Mouse (Mus musculus) hindbrain, postnatal 0 days (tissue): ENCODE measurements around the gene Rufy3. TPM values are rescaled to one million over a fixed set of nuclear protein-coding genes. Genes with fewer than 3 reads are reported as not detected.
"Not testable (repeated sequence)": the region's sequence is repeated elsewhere in the genome, so short reads cannot be mapped to it uniquely, and the experiment has no call there.

Experiments used
- ATAC-seq: fragments of 200-750 bp; cut with Nextera tagmentation; 2 replicates; pipeline ENCODE4 v1.8.0; 2017; ENCODE audit warnings: mild to moderate bottlenecking, moderate TSS enrichment, moderate library complexity
- DNase-seq: peaks from one replicate; pipeline ENCODE4 v3.0.0-alpha.2; 2015; ENCODE audit warnings: low spot score
- H3K27ac ChIP-seq: fragments of 300-500 bp; sonication (generic); 2 replicates; pipeline ENCODE4 v1.5.1; 2014; ENCODE audit warnings: mild to moderate bottlenecking
- H3K27me3 ChIP-seq: fragments of 300-500 bp; sonication (generic); 2 replicates; pipeline ENCODE4 v1.6.1; 2014; ENCODE audit warnings: low read length, mixed read lengths; ENCODE audit not compliant: insufficient read depth
- H3K36me3 ChIP-seq: fragments of 300-500 bp; sonication (generic); 2 replicates; pipeline ENCODE4 v1.6.1; 2014; ENCODE audit warnings: low read length, mixed read lengths; ENCODE audit not compliant: insufficient read depth
- H3K4me1 ChIP-seq: fragments of 300-500 bp; sonication (generic); 2 replicates; pipeline ENCODE4 v1.6.1; 2014; ENCODE audit warnings: antibody characterized with exemption, low read length, mixed read lengths; ENCODE audit not compliant: insufficient read depth
- H3K4me2 ChIP-seq: fragments of 300-500 bp; sonication (generic); 2 replicates; pipeline ENCODE4 v1.6.1; 2014; ENCODE audit warnings: low read depth, mild to moderate bottlenecking, low read length, moderate library complexity, mixed read lengths
- H3K4me3 ChIP-seq: fragments of 300-500 bp; sonication (generic); 2 replicates; pipeline ENCODE4 v1.5.1; 2014; ENCODE audit warnings: low read length
- H3K9ac ChIP-seq: fragments of 300-500 bp; sonication (generic); replicated peaks from 2 replicates; pipeline ENCODE4 v1.6.1; 2014; ENCODE audit warnings: mild to moderate bottlenecking, low read length, moderate library complexity, mixed read lengths
- H3K9me3 ChIP-seq: fragments of 300-500 bp; sonication (generic); 2 replicates; pipeline ENCODE4 v1.6.1; 2016; ENCODE audit warnings: low read length, mixed read lengths
- CTCF ChIP-seq: IDR thresholded peaks from 2 replicates; pipeline ENCODE4 v1.5.1; 2016; ENCODE audit warnings: antibody characterized with exemption, control low read depth, low read depth
- WGBS: fragments of 180-500 bp; shearing (Covaris S2); extraction: QIAGEN DNeasy Blood & Tissue Kit; methylation state at CpG from one replicate; pipeline ENCODE4 v1.1.7; 2014; 5-methylcytosine and 5-hydroxymethylcytosine counted together
- polyA plus RNA-seq: library from polyadenylated mRNA; unstranded; fragments of >200 nt; fragmentation: Nextera tagmentation; extraction: Ambion mirVana; gene quantifications from 2 replicates; pipeline ENCODE4 v1.2.1, GENCODE M21; 2015
- total RNA-seq: library from RNA; depleted of rRNA; stranded (reverse); fragments of >200 nt; gene quantifications from 2 replicates; pipeline ENCODE4 v1.2.3, GENCODE M21; 2014; rRNA removed

Gene Rufy3
- total RNA-seq: 169 and 191 TPM in 2 replicates
- 197 and 210 TPM in 2 replicates for polyA plus RNA-seq

- DNase-seq: peak; percentile 88
- WGBS: under 1% methylated on average over 67 of the region's 71 CpGs
- peaks cover 4% of the 10 kb centered on the region; the same call in 1 of the 2 replicates for H3K4me1 ChIP-seq
- peak within 1 kb of the TSS; percentile 75 for H3K4me2 ChIP-seq
- H3K27ac ChIP-seq: peak within 1 kb of the TSS; percentile 85
- peak; percentile 87 for ATAC-seq
- peak within 1 kb of the TSS; percentile 89 for H3K4me3 ChIP-seq
- no peaks in the 10 kb centered on the region for H3K27me3 ChIP-seq
- H3K9ac ChIP-seq: peak within 1 kb of the TSS; percentile 89
- peak; percentile 32 for TF ChIP-seq CTCF
- H3K36me3 ChIP-seq: no peaks in the 10 kb centered on the region
- H3K9me3 ChIP-seq: no peaks in the 10 kb centered on the region
Observed at GRCm38 (mm10) chr5:88564501-88565147, at the start of gene Rufy3. Rufy3 (plus strand) TSS chr5:88565040.

- ATAC-seq (peak; percentile 67; the same call in 1 of the 2 replicates), DNase-seq (peak; percentile 79)
- Histone ChIP-seq H3K4me1 (no peaks in the 10 kb centered on the region), H3K36me3 (no peaks in the 10 kb centered on the region), H3K9ac (no peak overlapping the region), H3K27me3 (no peaks in the 10 kb centered on the region), H3K9me3 (no peaks in the 10 kb centered on the region), H3K4me2 (no peak overlapping the region), H3K4me3 (no peak overlapping the region), H3K27ac (no peak overlapping the region)
- WGBS: 6% methylated on average over 2 of the region's 2 CpGs
- TF ChIP-seq CTCF: peak; percentile 81
Observed at GRCm38 (mm10) chr5:88519232-88519631, 45.6 kb upstream of the Rufy3 start.

DNA sequence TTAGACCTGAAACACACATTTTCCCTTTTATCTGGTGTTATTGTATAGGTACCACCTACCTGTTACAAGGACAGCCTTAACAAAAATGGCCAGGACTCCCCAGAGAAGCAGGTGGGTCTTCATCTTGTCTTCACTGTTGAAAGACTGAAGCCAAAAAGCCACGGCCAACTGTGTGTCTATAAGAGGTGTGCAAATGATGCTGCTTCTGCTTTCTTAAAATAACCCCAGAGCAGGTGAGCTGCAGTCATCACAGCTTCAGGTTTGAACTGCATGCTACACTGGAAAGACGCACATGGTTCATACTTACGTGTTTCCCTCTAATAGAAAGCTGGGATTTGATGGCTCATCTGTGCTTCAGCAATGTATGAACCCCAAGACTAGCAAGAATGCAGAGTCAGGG is 37.2 kb upstream of the Rufy3 start, which contains the start of gene Jchain:
Jchain (minus strand) TSS at position 235 of the 400 bp plus-strand sequence.
- H3K27me3 ChIP-seq: no peaks in the 10 kb centered on the region
- no peak within 1 kb of the TSS for H3K4me2 ChIP-seq
- no peak within 1 kb of the TSS for H3K9ac ChIP-seq
- WGBS: 90% methylated on average over 3 of the region's 3 CpGs
- no peak for TF ChIP-seq CTCF
- ATAC-seq (no peak), DNase-seq (no peak)
- no peaks in the 10 kb centered on the region for H3K36me3 ChIP-seq
- H3K4me3 ChIP-seq: no peak within 1 kb of the TSS
- H3K4me1 ChIP-seq: no peaks in the 10 kb centered on the region
- H3K27ac ChIP-seq: no peak within 1 kb of the TSS
- H3K9me3 ChIP-seq: no peaks in the 10 kb centered on the region

DNA sequence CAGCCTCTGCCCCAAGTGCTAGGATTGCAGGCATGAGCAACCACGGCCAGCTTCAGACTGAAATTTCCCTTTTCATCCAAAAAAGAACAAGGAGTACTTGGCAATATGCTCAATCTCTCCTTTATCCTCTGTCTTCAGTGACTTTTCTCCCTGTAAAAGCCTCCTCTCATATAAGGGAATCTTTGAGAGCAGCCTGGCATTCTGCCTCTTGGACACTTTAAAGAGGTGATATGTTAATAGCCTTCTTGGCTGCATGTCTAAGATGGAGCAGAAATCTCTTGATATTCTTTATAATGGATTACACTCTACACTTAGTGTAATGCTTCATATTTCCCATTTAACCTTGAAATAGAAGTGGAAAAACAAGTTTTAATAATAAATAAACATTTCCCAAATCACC is 33.9 kb upstream of the Rufy3 start:
- no peak overlapping the region for H3K4me2 ChIP-seq
- no peaks in the 10 kb centered on the region for H3K36me3 ChIP-seq
- H3K9me3 ChIP-seq: no peaks in the 10 kb centered on the region
- DNase-seq: peak; percentile 7
- TF ChIP-seq CTCF: no peak
- no peaks in the 10 kb centered on the region for H3K4me1 ChIP-seq
- ATAC-seq: peak; percentile 27; the same call in 1 of the 2 replicates
- no peak overlapping the region for H3K9ac ChIP-seq
- H3K4me3 ChIP-seq: no peak overlapping the region
- no peak overlapping the region for H3K27ac ChIP-seq
- 41% methylated on average over 1 of the region's 1 CpGs for WGBS
- H3K27me3 ChIP-seq: no peaks in the 10 kb centered on the region

- TF ChIP-seq CTCF: no peak
- WGBS: 56% methylated on average over 3 of the region's 3 CpGs
- H3K9ac ChIP-seq: no peak overlapping the region
Observed at GRCm38 (mm10) chr5:88534697-88535096, 30.1 kb upstream of the Rufy3 start.

DNA sequence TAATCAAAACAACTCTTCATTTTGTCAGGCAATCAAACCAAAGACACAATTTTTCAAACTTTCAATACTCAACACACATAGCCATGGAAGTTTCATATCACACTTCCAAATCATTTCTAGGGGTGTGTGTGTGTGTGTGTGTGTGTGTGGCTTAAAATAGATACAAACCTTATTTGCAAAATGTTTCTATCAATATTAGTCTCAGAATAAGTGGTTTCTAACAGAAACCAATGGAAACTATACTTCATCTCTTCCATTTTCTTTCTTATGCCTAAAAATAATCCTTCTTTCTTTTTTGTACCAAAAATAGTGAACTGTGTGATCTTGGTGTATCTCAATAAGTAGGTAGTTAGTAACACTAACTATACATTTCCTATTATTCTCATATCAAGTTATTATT is 24.0 kb upstream of the Rufy3 start:
- Histone ChIP-seq H3K36me3 (no peaks in the 10 kb centered on the region), H3K4me2 (no peak overlapping the region), H3K9me3 (no peaks in the 10 kb centered on the region), H3K4me1 (no peaks in the 10 kb centered on the region), H3K27me3 (no peaks in the 10 kb centered on the region), H3K4me3 (no peak overlapping the region), H3K9ac (no peak overlapping the region), H3K27ac (no peak overlapping the region)
- DNase-seq: no peak
- ATAC-seq: no peak
- TF ChIP-seq CTCF: no peak

More at GRCm38 (mm10) chr5:88534697-88535096, 30.1 kb upstream of the Rufy3 start:
- no peaks in the 10 kb centered on the region for H3K9me3 ChIP-seq
- H3K36me3 ChIP-seq: no peaks in the 10 kb centered on the region
- H3K4me1 ChIP-seq: no peaks in the 10 kb centered on the region
- H3K4me3 ChIP-seq: no peak overlapping the region
- no peak overlapping the region for H3K4me2 ChIP-seq
- no peak overlapping the region for H3K27ac ChIP-seq
- no peaks in the 10 kb centered on the region for H3K27me3 ChIP-seq
- ATAC-seq (no peak), DNase-seq (no peak)

DNA sequence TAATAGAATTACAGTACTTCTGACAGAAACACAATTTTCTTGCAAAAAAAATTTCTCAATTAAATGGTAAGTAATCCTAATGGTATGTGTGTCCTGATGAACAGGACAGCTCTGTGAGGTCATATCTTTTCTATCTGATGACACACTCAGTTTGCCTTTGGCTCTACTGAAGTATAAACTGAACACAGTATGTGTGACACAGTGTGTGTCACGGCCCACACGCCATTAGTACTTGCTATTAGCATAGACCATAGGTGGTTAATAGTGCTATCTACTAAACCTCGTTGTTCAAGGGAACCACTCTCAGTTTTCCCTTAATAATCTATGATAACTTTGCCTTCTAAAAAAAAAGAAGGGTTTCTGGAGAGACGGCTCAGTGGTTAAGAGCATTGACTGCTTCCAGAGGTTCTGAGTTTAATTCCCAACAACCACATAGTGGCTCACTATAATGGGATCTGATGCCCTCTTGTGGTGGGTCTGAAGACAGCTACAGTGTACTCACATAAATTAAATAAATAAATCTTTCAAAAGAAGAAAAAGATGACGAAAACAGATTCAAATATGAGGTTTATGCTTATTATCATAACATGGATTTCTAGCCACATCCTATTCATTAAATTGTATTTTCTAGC is 22.1 kb upstream of the Rufy3 start:
- Histone ChIP-seq H3K4me1 (no peaks in the 10 kb centered on the region), H3K4me3 (no peak overlapping the region), H3K27ac (no peak overlapping the region), H3K36me3 (no peaks in the 10 kb centered on the region), H3K9me3 (no peaks in the 10 kb centered on the region), H3K27me3 (no peaks in the 10 kb centered on the region), H3K9ac (no peak overlapping the region), H3K4me2 (no peak overlapping the region)
- 57% methylated on average over 5 of the region's 5 CpGs for WGBS
- TF ChIP-seq CTCF: peak; percentile 72
- ATAC-seq (peak; percentile 75; the same call in 1 of the 2 replicates), DNase-seq (peak; percentile 65)

GRCm38 (mm10) chr5:88544411-88544810 is 20.4 kb upstream of the Rufy3 start:
- H3K36me3 ChIP-seq, ATAC-seq, H3K27ac ChIP-seq, H3K4me3 ChIP-seq, H3K4me2 ChIP-seq, DNase-seq, H3K9ac ChIP-seq, H3K27me3 ChIP-seq, H3K4me1 ChIP-seq, H3K9me3 ChIP-seq: not testable (repeated sequence)
- WGBS: 97% methylated on average over 1 of the region's 1 CpGs
